Mouse (Mus musculus) frontal cortex, postnatal 25 days (tissue): ENCODE measurements at regions not wholly inside any gene's neighbourhood (a gene's known extent, or its start where the extent isn't known, plus 50 kb on each side); places are given as distances from the start of the nearest gene placed in this dataset.

ENCODE experiments used
- DNase-seq, 2 experiments: peaks; one replicate each; pipeline ENCODE4 v3.0.0; 2022; ENCODE audit warnings: low spot score in 2 of 2

- DNase-seq, result no peak
These were observed 135.6 kb downstream of the Rbm19 start for GRCm38 (mm10) chr5:120251697-120252401.

DNA sequence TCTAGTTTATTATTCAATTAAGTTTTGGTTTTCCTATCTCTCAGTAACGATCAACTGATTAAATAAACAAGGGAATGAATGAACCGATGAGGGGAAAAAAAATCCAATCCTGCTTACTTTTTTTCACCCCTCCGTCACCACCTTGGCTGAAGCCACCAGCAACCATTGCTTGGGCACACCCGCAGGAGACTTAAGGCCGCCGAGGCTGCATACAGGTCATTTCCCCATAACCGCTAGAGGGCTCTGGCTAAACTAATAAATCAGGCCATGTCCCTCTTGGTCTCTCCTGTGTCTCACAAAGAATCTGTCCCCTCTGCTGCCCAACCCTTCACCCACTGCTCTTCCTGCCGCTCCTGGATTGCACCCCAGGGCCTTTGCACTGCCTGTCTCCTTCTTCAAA lies 136.3 kb downstream of the Rbm19 start:
- DNase-seq, result no peak

- no peak for DNase-seq
These were observed 146.5 kb downstream of the Rbm19 start for GRCm38 (mm10) chr5:120262715-120263273.

DNA sequence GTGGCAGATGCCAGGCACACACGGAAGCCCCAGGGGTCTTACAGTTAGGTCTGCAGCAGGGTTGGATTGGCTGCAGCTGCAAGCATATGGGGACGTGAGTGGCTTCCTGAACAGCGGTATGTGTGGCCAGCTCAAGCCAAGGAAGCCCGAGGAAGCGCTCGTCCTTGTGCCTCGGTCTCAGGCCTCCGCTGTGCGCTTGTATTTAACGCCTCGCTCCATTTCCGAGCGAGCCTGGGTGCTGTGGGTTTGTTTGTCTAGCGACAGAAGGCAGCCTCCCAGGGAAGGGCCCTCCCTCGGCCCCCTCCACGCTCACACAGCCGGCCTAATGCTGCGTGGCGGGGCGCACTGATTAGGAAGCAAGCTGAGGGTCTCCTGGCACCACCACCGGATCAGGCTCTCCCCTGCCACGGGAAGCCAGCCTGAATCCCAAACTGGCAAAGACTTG lies 153.2 kb downstream of the Rbm19 start:
- no peak for DNase-seq

DNA sequence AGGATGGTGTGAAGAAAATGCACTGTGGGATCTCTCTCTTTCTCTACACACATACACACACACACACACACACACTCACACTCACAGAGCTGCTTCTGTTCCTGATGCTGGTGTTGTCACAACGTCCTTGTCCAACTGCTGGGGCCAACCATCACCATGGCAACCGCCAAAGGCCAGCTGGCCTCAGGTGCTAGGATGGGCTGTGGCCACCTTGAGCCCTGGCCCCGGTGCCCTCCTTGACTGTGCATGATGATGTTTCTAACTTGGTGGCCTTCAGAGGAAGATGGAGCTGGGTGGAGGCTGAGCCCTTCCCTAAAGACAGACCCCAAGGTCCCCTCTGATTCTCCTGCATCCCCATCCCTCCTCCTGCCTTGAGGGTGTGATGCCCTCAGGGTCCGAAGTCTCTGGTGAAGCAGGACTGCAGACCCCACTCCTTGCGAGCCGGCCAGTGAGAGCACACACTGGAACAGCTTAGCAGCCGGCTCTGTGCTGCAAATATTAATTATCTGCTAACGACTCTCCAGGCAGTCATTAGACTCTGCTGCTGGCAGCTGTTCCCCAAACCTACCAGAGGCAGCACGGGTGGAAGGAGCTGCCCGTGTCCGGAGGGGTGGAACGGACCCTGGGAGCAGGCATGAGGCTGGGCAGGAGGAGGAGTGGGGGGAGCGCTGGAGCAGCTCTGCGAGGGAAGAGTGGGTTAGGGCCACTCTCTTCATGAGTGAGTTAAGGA lies 154.8 kb downstream of the Rbm19 start:
- no peak for DNase-seq

- no peak for DNase-seq
These were observed 155.3 kb upstream of the Lhx5 start for GRCm38 (mm10) chr5:120276229-120276628.

DNA sequence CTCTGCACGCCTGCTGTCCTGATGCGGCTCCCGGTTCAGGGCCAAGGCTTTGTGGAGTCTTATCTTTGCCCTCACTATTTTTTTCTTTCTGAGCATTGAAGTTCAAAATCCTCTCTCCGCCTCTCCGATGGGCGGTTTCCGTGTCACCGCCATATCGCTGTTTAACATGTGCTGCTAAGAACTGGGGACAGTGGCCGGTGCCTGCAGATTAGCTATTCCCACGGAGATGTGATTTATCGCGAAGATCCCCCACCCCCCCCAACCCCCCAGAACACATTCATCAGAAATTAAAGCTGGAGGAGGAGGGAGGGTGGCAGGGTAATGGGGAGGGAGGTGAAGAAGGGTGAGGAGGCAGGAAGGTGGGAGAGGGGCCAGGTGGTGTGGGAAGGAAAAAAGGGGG lies 151.2 kb upstream of the Lhx5 start:
- no peak for DNase-seq

- no peak for DNase-seq
These were observed 150.4 kb upstream of the Lhx5 start for GRCm38 (mm10) chr5:120280991-120281602.

GRCm38 (mm10) chr5:120281840-120282565 lies 149.5 kb upstream of the Lhx5 start:
- no peak for DNase-seq

DNA sequence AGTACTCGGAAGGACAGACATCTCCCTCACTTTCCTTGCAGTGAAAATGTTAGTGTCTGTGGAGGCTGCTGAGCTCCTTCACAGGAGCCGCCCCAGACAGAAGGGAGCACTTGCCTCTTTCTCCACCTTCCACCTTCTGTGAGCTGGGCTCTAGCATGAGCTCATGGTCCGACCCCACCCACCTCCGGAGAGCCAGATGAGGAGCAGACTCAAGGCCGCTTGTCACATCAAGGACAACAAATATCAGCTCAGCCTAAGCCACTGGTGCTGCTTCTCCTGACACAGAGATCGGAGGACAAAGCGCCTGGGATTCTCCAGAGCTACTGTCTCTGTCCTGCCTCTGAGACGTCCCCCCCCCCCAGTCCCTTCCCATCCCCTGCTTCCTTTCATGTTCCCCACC lies 146.9 kb upstream of the Lhx5 start:
- no peak for DNase-seq

DNA sequence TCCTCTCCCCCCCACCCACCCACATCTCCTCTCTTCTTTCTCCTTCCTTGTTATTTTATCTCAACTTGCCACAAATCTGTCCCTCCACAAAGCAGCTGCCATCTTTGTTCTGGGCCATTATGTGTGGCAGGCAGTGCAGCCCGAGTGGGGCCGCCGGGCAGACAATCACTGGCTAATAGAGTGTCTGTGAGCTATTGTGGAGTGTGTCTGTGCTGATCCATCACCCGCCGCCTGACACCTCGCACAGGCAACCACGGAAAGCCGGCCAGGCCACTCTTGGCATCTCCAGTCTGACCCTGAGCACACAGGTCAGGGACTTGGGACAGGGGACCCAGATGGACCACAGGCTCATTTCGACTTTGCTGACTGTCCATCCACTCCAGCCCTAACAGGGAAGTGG lies 146.5 kb upstream of the Lhx5 start:
- DNase-seq, result no peak

- DNase-seq, result no peak
These were observed 144.7 kb upstream of the Lhx5 start for GRCm38 (mm10) chr5:120286787-120287186.

GRCm38 (mm10) chr5:120288036-120288684 lies 143.3 kb upstream of the Lhx5 start:
- no peak for DNase-seq

- no peak for DNase-seq
These were observed 136.9 kb upstream of the Lhx5 start for GRCm38 (mm10) chr5:120294526-120295078.

- DNase-seq, result no peak
These were observed 134.3 kb upstream of the Lhx5 start for GRCm38 (mm10) chr5:120297190-120297589.

DNA sequence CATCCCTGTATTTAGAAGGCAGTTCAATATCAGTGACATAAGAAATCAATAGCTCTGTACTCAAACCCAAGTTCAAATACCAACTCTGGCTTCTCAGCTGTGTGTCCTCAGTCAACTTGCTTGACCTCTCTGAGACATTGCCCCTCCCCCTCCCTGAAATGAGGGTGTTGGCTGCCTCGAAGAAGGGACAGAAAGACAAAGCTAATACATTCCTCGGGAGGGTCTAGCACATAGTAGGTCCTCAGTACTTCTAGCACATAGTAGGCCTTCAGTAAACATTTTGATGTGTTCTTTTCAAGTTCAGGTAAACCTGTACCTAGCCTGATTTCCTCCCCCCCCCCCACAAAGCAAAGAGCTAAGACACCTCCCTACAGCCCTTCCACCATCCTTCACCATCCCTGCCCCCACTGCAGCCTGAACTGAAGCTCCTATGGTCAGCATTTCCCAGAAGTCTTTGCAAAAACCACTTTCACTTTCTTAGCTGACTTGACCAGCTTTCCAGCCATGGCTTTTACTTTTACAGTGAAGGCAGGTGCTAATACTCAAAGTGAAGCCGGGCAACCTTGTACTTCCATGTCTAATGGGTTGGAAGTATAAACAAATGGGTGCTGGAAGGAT lies 133.7 kb upstream of the Lhx5 start:
- no peak for DNase-seq

DNA sequence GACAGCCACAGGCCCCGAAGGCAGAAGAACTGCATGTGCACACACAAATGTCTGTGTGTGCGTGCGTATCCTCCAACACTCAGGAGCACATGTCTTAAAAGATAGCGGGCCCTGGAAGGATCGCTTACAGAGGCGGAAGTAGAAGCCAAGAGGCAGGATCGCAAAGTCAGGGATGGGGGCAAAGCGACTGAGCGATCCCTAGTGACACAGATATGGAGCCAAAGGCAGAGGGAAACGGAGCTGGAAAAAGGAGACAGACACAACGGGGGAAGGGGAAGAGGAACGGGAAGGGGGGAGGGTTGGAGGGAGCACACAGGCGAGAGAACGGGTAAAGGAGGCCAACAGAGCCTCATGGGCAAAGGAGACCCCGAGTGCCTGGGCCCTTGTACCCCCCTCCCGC lies 129.8 kb upstream of the Lhx5 start:
- no peak for DNase-seq

DNA sequence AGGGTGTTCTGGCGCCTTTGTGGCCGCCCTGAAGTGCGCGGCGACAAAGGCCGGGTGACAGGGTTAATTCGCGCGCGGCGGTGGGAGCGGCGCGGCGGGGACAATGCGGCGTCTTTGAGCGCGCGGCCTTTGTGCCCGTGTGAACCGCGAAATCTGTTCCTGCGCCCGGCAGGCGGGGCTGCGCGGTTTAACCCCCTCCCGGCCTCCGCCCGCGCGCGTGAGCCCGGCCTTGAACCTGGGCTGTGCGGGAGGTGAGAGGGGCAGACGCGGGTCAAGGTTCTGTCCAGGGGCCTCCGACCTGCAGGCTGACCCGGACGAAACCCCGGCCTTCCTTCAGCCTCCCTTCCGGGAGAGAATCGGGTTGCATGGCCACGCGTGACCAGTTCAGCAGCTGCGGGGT lies 129.2 kb upstream of the Lhx5 start:
- no peak for DNase-seq

- DNase-seq, result no peak
These were observed 127.2 kb upstream of the Lhx5 start for GRCm38 (mm10) chr5:120304295-120304701.

DNA sequence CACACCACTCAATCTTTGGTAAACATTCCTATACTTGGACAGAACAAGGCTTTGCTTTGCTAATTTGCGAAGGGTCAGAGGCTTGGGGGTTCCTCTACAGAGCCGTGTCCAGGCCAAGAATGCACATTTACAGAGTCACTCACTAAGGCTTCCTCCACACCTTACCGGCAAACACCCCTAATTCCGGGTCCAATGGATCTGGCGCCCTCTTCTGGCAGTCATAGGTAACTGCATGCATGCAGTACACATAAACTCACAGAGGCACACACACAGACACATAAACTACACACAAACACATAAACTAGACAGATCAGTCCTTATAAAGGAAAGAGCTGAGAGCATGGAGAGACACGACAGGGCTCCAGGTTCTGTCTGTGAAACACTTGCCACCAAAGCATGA lies 119.2 kb upstream of the Lhx5 start:
- no peak for DNase-seq

- no peak for DNase-seq
These were observed 117.5 kb upstream of the Lhx5 start for GRCm38 (mm10) chr5:120313984-120314383.
